Mouse (Mus musculus) heart, postnatal 25 days (tissue): Measurements from ENCODE around the gene Rgs1. TPM values are rescaled to one million over a fixed set of nuclear protein-coding genes. Genes with fewer than 3 reads are reported as not detected.

ENCODE experiments used
- DNase-seq: peaks from one replicate; pipeline ENCODE4 v3.0.0; 2022; ENCODE audit warnings: low spot score
- intact Hi-C: fragments of 180-260 bp; cut with DNase I; formaldehyde crosslinking; loops from one replicate; pipeline ENCODE4 v1.15.1; 2025
- total RNA-seq, 2 experiments: library from RNA; stranded (reverse); gene quantifications; 2 replicates each; pipeline ENCODE4 v1.2.3; 2021

Rgs1 gene
- total RNA-seq, 2 experiments from 2014 or later, result 0.18 TPM; not detected in 1

DNA sequence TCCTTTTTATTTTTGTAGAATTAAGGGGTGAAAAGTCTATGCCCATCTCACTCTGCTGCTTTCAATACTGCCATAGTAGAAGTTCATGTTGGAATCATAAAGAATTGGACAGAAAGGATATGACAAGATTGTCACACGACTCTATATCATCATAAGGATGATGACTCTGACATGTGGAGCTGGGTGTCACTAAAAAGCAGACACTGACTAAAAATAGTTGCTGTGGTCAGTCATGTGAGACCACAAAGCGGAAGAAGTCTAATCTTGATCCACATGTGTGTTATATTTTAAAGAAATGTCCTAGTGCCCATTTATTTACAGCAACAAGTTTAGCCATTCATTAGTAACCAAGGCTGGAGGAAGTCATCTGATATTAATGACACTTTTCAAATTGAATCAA is 48.5 kb downstream of the Rgs1 start:
- intact Hi-C loops, result no loop called here
- DNase-seq, result no peak

- DNase-seq, result no peak
- intact Hi-C loops, result loop anchor here (10.0 kb wide), 1 partner anchor 155 kb away; no protein-coding TSS in a partner anchor
These were observed 49.5 kb downstream of the Rgs1 start for GRCm38 (mm10) chr1:144199538-144199937.

DNA sequence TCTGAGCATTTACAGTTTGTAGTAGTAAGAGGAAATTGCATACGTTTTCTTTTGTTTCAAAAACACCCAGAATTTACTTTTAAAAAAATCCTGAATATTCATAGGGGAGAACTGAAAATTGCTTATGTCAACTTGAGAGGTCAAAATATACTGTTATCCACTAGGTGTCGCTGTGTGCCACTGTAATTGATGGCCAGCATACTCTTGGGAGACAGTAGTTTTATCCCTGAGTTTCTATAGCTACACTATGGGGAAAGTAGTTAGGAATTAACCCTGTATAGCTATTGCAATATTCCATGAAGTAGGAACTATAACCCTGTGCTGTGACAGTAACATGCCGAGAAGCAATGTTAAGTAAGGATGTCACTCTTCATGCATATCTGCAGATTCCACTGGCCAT is 51.4 kb downstream of the Rgs1 start:
- intact Hi-C loops, result loop anchor here (2.0 to 10.0 kb wide), 2 partner anchors 157 to 183 kb away; no protein-coding TSS in a partner anchor
- no peak for DNase-seq

Other genes with a start within 250 kb of the Rgs1 start
- gene Rgs2, start 245.1 kb downstream of the Rgs1 start, total RNA-seq, result 10 to 100 TPM; 41.2 to 57.6 TPM
- not detected for gene Rgs13, start 71.9 kb downstream of the Rgs1 start, total RNA-seq